Mouse (Mus musculus): ENCODE measurements around the gene Ap2a2.
"Not testable (repeated sequence)": the region's sequence is repeated elsewhere in the genome, so short reads cannot be mapped to it uniquely, and the experiment has no call there.

Gene Ap2a2

GRCm38 (mm10) chr7:141662223-141662622, 100.2 kb downstream of the Ap2a2 start:
- DNase-seq (ENCODE audit: low spot score), result no peak

GRCm38 (mm10) chr7:141666190-141666589, 104.2 kb downstream of the Ap2a2 start:
- peak; percentile 21 for DNase-seq (ENCODE audit: low spot score)

- not testable (repeated sequence) for DNase-seq (ENCODE audit: low spot score)
Observed at GRCm38 (mm10) chr7:141669097-141669496, 107.1 kb downstream of the Ap2a2 start.

- DNase-seq (ENCODE audit: low spot score), result no peak
Observed at GRCm38 (mm10) chr7:141670999-141671398, 109.0 kb downstream of the Ap2a2 start.

GRCm38 (mm10) chr7:141671626-141672291, 109.8 kb downstream of the Ap2a2 start:
- DNase-seq (ENCODE audit: low spot score), result no peak

- DNase-seq (ENCODE audit: low spot score), result no peak
Observed at GRCm38 (mm10) chr7:141678922-141679321, 116.9 kb downstream of the Ap2a2 start.
